Comparison of ENCODE assay signal across 21 mouse cellular contexts in genomic region chr9:31272160-31272559, GRCm38 (mm10). TPM values are rescaled to one million over a fixed set of nuclear protein-coding genes. Genes with fewer than 3 reads are reported as not detected.
DNase-seq lines count a peak whose midpoint lies in the region; ATAC-seq and TF ChIP-seq lines count a peak whose summit lies in the region.
"Had no signal": no experiment of that assay in that cellular context is flagged by ENCODE, and none has a peak within 500 bp of the region (broad histone marks: within the 10 kb centered on the region; RNA-seq: fewer than 3 reads in every experiment).

No protein-coding gene starts in this region.

- no peaks in the 10 kb centered on the region for H3K27me3 ChIP-seq in G1E (ENCODE audit: insufficient read depth, low read length)
- H3K27me3 ChIP-seq in erythroblast, embryonic 14.5 days (ENCODE audit: control insufficient read depth) = no peaks in the 10 kb centered on the region
- no peaks in the 10 kb centered on the region for H3K27me3 ChIP-seq in liver, embryonic 15.5 days
- H3K27me3 ChIP-seq in neural tube, embryonic 15.5 days (replicated peaks) = no peaks in the 10 kb centered on the region
- H3K27me3 ChIP-seq: embryonic facial prominence, embryonic 13.5 days; hindbrain, embryonic 15.5 days; intestine, embryonic 15.5 days; Patski had no signal

- no peak for DNase-seq in G1E (ENCODE audit: low spot score)
- DNase-seq in MEL-GATA-1-ER (ENCODE audit: extremely low read depth, low read depth) = peak; percentile 82
- DNase-seq in layer of hippocampus, postnatal 36 days = no peak
- no peak for DNase-seq in embryo, embryonic 10 days (ENCODE audit: low spot score)
- DNase-seq: adrenal gland, adult 8-10 months; cerebellum, adult 11-12 months; forebrain, postnatal 0 days; heart, postnatal 4 days; retina, postnatal 1 day; right cerebral cortex, postnatal 4 days; thymus, postnatal 36 days had no signal

- 14% methylated on average over 4 of the region's 4 CpGs for WGBS in liver, embryonic 15.5 days (ENCODE audit: insufficient replicate concordance)
- 94% methylated on average over 4 of the region's 4 CpGs for WGBS in neural tube, embryonic 15.5 days

- no peaks in the 10 kb centered on the region for H3K9me3 ChIP-seq in G1E (replicated peaks)
- no peaks in the 10 kb centered on the region for H3K9me3 ChIP-seq in erythroblast, embryonic 14.5 days (ENCODE audit: control insufficient read depth, low read length)
- no peaks in the 10 kb centered on the region for H3K9me3 ChIP-seq in liver, embryonic 15.5 days (replicated peaks)
- H3K9me3 ChIP-seq in neural tube, embryonic 15.5 days (replicated peaks) = no peaks in the 10 kb centered on the region
- H3K9me3 ChIP-seq: embryonic facial prominence, embryonic 13.5 days; forebrain, embryonic 10.5 days; hindbrain, embryonic 15.5 days; intestine, embryonic 15.5 days; megakaryocyte, embryonic 14.5 days had no signal

- H3K9ac ChIP-seq in liver, embryonic 15.5 days = peak overlapping the region; percentile 45
- no peak overlapping the region for H3K9ac ChIP-seq in neural tube, embryonic 15.5 days (replicated peaks)
- H3K9ac ChIP-seq: embryonic facial prominence, embryonic 13.5 days; forebrain, postnatal 0 days; hindbrain, embryonic 15.5 days; intestine, embryonic 15.5 days had no signal

- peak overlapping the region; percentile 87 for H3K27ac ChIP-seq in liver, embryonic 15.5 days (replicated peaks)
- no peak overlapping the region for H3K27ac ChIP-seq in neural tube, embryonic 15.5 days (replicated peaks)
- H3K27ac ChIP-seq: embryonic facial prominence, embryonic 13.5 days; forebrain, embryonic 10.5 days; hindbrain, embryonic 15.5 days; intestine, embryonic 15.5 days had no signal

- H3K4me1 ChIP-seq in G1E (ENCODE audit: insufficient read depth, low read depth, low read length) = peaks cover 33% of the 10 kb centered on the region
- peaks cover 68% of the 10 kb centered on the region for H3K4me1 ChIP-seq in erythroblast, embryonic 14.5 days (ENCODE audit: control insufficient read depth)
- peaks cover 48% of the 10 kb centered on the region for H3K4me1 ChIP-seq in liver, embryonic 15.5 days (replicated peaks)
- no peaks in the 10 kb centered on the region for H3K4me1 ChIP-seq in neural tube, embryonic 15.5 days
- H3K4me1 ChIP-seq: embryonic facial prominence, embryonic 13.5 days; intestine, embryonic 15.5 days had no signal

- H3K4me3 ChIP-seq in G1E (ENCODE audit: low read depth, low read length) = no peak overlapping the region
- H3K4me3 ChIP-seq in erythroblast, embryonic 14.5 days (replicated peaks) = peak overlapping the region; percentile 28
- H3K4me3 ChIP-seq in liver, embryonic 15.5 days (replicated peaks) = no peak overlapping the region
- H3K4me3 ChIP-seq in neural tube, embryonic 15.5 days (replicated peaks) = no peak overlapping the region
- H3K4me3 ChIP-seq: embryonic facial prominence, embryonic 13.5 days; forebrain, embryonic 10.5 days; hindbrain, embryonic 15.5 days; intestine, embryonic 15.5 days; megakaryocyte, embryonic 14.5 days had no signal

- peak; percentile 45; the same call in 1 of the 2 replicates for ATAC-seq in G1E (ENCODE audit: extremely low read depth, insufficient number of reproducible peaks, low FRiP score, poor library complexity, severe bottlenecking)
- ATAC-seq in liver, embryonic 15.5 days (ENCODE audit: insufficient read depth) = peak; percentile 89
- no peak for ATAC-seq in neural tube, embryonic 15.5 days (ENCODE audit: low FRiP score)
- ATAC-seq: forebrain, postnatal 0 days; intestine, embryonic 15.5 days; lung, postnatal 0 days; Patski had no signal

- H3K36me3 ChIP-seq in G1E (replicated peaks) = no peaks in the 10 kb centered on the region
- H3K36me3 ChIP-seq in erythroblast, embryonic 14.5 days (ENCODE audit: control insufficient read depth) = peaks cover 2% of the 10 kb centered on the region; the same call in 1 of the 2 replicates
- no peaks in the 10 kb centered on the region for H3K36me3 ChIP-seq in liver, embryonic 15.5 days (replicated peaks)
- no peaks in the 10 kb centered on the region for H3K36me3 ChIP-seq in neural tube, embryonic 15.5 days
- H3K36me3 ChIP-seq: embryonic facial prominence, embryonic 13.5 days; forebrain, embryonic 10.5 days; hindbrain, embryonic 15.5 days; intestine, embryonic 15.5 days had no signal

- H3K4me2 ChIP-seq in liver, embryonic 15.5 days = peak overlapping the region; percentile 43
- H3K4me2 ChIP-seq in neural tube, embryonic 15.5 days = no peak overlapping the region
- H3K4me2 ChIP-seq: embryonic facial prominence, embryonic 13.5 days; hindbrain, embryonic 15.5 days; intestine, embryonic 15.5 days had no signal

- TF ChIP-seq CTCF in G1E (IDR thresholded peaks at IDR 0.05; ENCODE audit: low read depth, low read length) = no peak

RNA-seq across cellular contexts. Expression of gene Prdm10, which starts 8.2 kb away (rescaled TPM):
- total RNA-seq in G1E (2014; fragmentation: Nextera tagmentation) = 12.0 and 19.9 TPM in 2 replicates
- 9.5 and 9.9 TPM in 2 replicates for total RNA-seq in G1E (2017)
- 3.6 and 5.3 TPM in 2 replicates for polyA plus RNA-seq in G1E (2012)
- polyA plus RNA-seq in erythroblast, embryonic 14.5 days (2012) = 0.16 and 0.29 TPM in 2 replicates
- polyA plus RNA-seq in liver, embryonic 15.5 days (2015; fragmentation: Nextera tagmentation; extraction: Ambion mirVana) = 2.3 and 3.0 TPM in 2 replicates
- 6.4 and 7.3 TPM in 2 replicates for polyA plus RNA-seq in neural tube, embryonic 15.5 days (2015; fragmentation: Nextera tagmentation; extraction: Ambion mirVana)
- total RNA-seq in layer of hippocampus, postnatal 36 days (2021) = 10 to 100 TPM; 22.6 to 23.4 TPM
